Mouse (Mus musculus): Measurements from ENCODE around the gene Sprtn. TPM values are rescaled to one million over a fixed set of nuclear protein-coding genes. Genes with fewer than 3 reads are reported as not detected.

The Sprtn gene
- polyA plus RNA-seq, 1 experiment from 2014 or later = 17.8 TPM

DNA sequence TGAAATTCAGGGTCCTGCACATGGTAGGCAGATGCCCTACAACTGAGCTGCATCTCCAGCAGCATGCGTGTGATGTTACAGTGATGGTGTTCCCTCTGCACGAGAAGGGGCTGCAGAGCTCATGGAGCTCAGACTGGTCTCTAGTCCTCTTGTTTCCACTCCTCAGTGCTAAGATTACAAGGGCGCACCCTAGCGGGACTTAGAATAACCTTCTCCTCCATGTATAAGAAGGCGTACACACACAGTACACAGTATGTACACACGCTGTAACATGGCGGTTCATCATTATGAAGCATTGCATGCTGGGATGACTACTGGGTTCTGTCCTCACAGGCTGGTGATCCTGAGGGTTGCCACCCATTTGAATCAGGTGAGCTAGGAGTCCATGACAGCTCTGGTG is 25.6 kb upstream of the Sprtn start:
- Histone ChIP-seq H3K4me2 (replicated peaks) (no peak overlapping the region), H3K27me3 (no peaks in the 10 kb centered on the region), H3K36me3 (peaks cover 69% of the 10 kb centered on the region), H3K4me3 (no peak overlapping the region), H3K27ac (replicated peaks) (no peak overlapping the region), H3K9me3 (no peaks in the 10 kb centered on the region), H3K4me1 (no peaks in the 10 kb centered on the region), H3K9ac (replicated peaks) (no peak overlapping the region)
- ATAC-seq (ENCODE audit: low FRiP score, low read depth) = no peak
- 95% methylated on average over 7 of the region's 7 CpGs for WGBS

DNA sequence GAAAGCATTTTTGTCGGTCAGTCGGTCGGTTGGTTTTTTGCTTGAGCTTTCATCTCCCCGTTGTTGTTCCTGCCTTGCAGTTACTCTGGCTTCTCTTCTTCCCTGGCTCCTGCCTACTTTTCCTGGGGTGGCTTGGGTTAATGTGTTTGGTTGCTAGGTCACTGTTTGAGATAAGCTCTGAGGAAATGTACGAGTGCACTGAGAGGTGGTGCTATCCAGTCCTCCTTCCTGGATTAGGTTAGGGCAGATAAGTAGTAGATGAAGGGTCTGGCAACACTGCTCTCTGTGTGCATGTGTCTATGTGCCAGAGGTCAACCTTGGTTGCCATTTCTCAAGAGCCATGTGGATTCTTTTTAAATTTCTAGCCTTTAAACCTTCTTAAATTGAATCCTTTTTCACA is 25.0 kb upstream of the Sprtn start:
- 91% methylated on average over 5 of the region's 5 CpGs for WGBS
- Histone ChIP-seq H3K9me3 (no peaks in the 10 kb centered on the region), H3K4me2 (replicated peaks) (no peak overlapping the region), H3K27ac (replicated peaks) (no peak overlapping the region), H3K4me3 (no peak overlapping the region), H3K4me1 (no peaks in the 10 kb centered on the region), H3K36me3 (peaks cover 72% of the 10 kb centered on the region), H3K27me3 (no peaks in the 10 kb centered on the region), H3K9ac (replicated peaks) (no peak overlapping the region)
- no peak for ATAC-seq (ENCODE audit: low FRiP score, low read depth)

- Histone ChIP-seq H3K4me2 (replicated peaks) (no peak overlapping the region), H3K27ac (replicated peaks) (no peak overlapping the region), H3K4me1 (no peaks in the 10 kb centered on the region), H3K9me3 (no peaks in the 10 kb centered on the region), H3K27me3 (no peaks in the 10 kb centered on the region), H3K4me3 (no peak overlapping the region), H3K36me3 (peaks cover 99% of the 10 kb centered on the region), H3K9ac (replicated peaks) (no peak overlapping the region)
- no peak for ATAC-seq (ENCODE audit: low FRiP score, low read depth)
- WGBS = 87% methylated on average over 5 of the region's 5 CpGs
Observed at GRCm38 (mm10) chr8:124878141-124878540, 19.5 kb upstream of the Sprtn start.

GRCm38 (mm10) chr8:124878946-124879526 is 18.6 kb upstream of the Sprtn start:
- 90% methylated on average over 10 of the region's 10 CpGs for WGBS

GRCm38 (mm10) chr8:124888385-124888784 is 9.3 kb upstream of the Sprtn start:
- no peak for ATAC-seq (ENCODE audit: low FRiP score, low read depth)
- H3K9me3 ChIP-seq = peaks cover 5% of the 10 kb centered on the region; the same call in 1 of the 2 replicates
- no peak overlapping the region for H3K4me3 ChIP-seq
- peaks cover 76% of the 10 kb centered on the region for H3K36me3 ChIP-seq
- H3K27me3 ChIP-seq = no peaks in the 10 kb centered on the region
- no peaks in the 10 kb centered on the region; the same call in 1 of the 2 replicates for H3K4me1 ChIP-seq
- WGBS = 96% methylated on average over 5 of the region's 5 CpGs
- no peak overlapping the region for H3K9ac ChIP-seq (replicated peaks)
- no peak overlapping the region for H3K27ac ChIP-seq (replicated peaks)
- no peak overlapping the region for H3K4me2 ChIP-seq (replicated peaks)

More at GRCm38 (mm10) chr8:124878946-124879526, 18.6 kb upstream of the Sprtn start:
- no peaks in the 10 kb centered on the region for H3K27me3 ChIP-seq
- no peak overlapping the region for H3K4me3 ChIP-seq
- no peak for ATAC-seq (ENCODE audit: low FRiP score, low read depth)
- H3K9me3 ChIP-seq = no peaks in the 10 kb centered on the region
- no peaks in the 10 kb centered on the region for H3K4me1 ChIP-seq
- no peak overlapping the region for H3K27ac ChIP-seq (replicated peaks)
- no peak overlapping the region for H3K9ac ChIP-seq (replicated peaks)
- H3K36me3 ChIP-seq = peaks cover 99% of the 10 kb centered on the region
- no peak overlapping the region for H3K4me2 ChIP-seq (replicated peaks)

GRCm38 (mm10) chr8:124892596-124892995 is 5.1 kb upstream of the Sprtn start:
- 81% methylated on average over 3 of the region's 3 CpGs for WGBS
- H3K9me3 ChIP-seq = peaks cover 4% of the 10 kb centered on the region; the same call in 1 of the 2 replicates
- peaks cover 23% of the 10 kb centered on the region for H3K4me1 ChIP-seq
- H3K27me3 ChIP-seq = no peaks in the 10 kb centered on the region
- H3K4me2 ChIP-seq (replicated peaks) = no peak overlapping the region
- ATAC-seq (ENCODE audit: low FRiP score, low read depth) = no peak
- H3K27ac ChIP-seq (replicated peaks) = no peak overlapping the region
- no peak overlapping the region for H3K4me3 ChIP-seq
- no peak overlapping the region for H3K9ac ChIP-seq (replicated peaks)
- peaks cover 55% of the 10 kb centered on the region for H3K36me3 ChIP-seq

DNA sequence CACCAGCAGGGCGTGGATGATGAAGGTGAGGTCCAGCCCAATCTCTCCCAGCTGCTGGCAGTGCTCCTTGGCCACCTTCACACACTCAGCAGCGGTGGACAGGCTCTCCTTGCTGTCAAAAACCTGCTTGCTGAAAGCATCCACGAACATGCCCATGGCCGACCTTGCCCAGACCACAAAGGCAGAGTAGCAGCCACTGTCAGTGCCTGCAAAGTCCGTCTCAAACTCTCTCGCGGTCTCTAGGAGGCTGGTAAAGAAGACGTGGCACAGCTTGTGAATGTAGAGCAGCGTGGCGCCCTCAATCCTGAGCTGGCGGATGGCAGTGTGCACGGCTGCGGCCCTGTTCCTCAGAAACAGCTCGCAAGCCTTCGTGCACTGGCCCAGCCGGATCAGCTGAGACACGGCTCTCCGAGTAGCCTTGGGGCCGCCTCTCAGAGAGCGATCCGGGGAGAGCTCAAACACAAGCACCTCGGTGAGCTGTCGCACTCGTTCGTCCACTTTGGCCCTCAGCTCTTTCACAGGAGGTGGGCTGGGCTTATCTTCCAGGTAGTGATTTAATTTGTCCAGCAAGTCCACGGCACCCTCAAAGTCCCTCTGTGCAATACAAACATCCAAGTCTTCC is 1.6 kb upstream of the Sprtn start:
- no peak for ATAC-seq (ENCODE audit: low FRiP score, low read depth)
- peak overlapping the region; percentile 86 for H3K9ac ChIP-seq (replicated peaks)
- no peaks in the 10 kb centered on the region for H3K9me3 ChIP-seq
- peak overlapping the region; percentile 98 for H3K4me2 ChIP-seq (replicated peaks)
- peaks cover 31% of the 10 kb centered on the region for H3K4me1 ChIP-seq
- H3K36me3 ChIP-seq = peaks cover 40% of the 10 kb centered on the region
- peak overlapping the region; percentile 98 for H3K4me3 ChIP-seq
- H3K27ac ChIP-seq (replicated peaks) = peak overlapping the region; percentile 86; the same call in 1 of the 2 replicates
- 86% methylated on average over 26 of the region's 26 CpGs for WGBS
- no peaks in the 10 kb centered on the region for H3K27me3 ChIP-seq

- peak; percentile 55; the same call in 1 of the 2 replicates for ATAC-seq (ENCODE audit: low FRiP score, low read depth)
- Histone ChIP-seq H3K4me3 (peak overlapping the region; percentile 98), H3K36me3 (peaks cover 44% of the 10 kb centered on the region), H3K4me1 (peaks cover 31% of the 10 kb centered on the region), H3K27me3 (no peaks in the 10 kb centered on the region), H3K9me3 (no peaks in the 10 kb centered on the region), H3K27ac (replicated peaks) (peak overlapping the region; percentile 86), H3K9ac (replicated peaks) (peak overlapping the region; percentile 86), H3K4me2 (replicated peaks) (peak overlapping the region; percentile 98)
- WGBS = 1% methylated on average over 59 of the region's 60 CpGs
Observed at GRCm38 (mm10) chr8:124896632-124897385, 877 bp upstream of the Sprtn start.

GRCm38 (mm10) chr8:124898251-124898905 is 692 bp downstream of the Sprtn start:
- WGBS = 7% methylated on average over 31 of the region's 31 CpGs
- Histone ChIP-seq H3K4me3 (peak overlapping the region; percentile 98), H3K27ac (replicated peaks) (peak overlapping the region; percentile 86), H3K4me2 (replicated peaks) (peak overlapping the region; percentile 98), H3K4me1 (peaks cover 31% of the 10 kb centered on the region), H3K9me3 (no peaks in the 10 kb centered on the region), H3K36me3 (peaks cover 60% of the 10 kb centered on the region), H3K9ac (replicated peaks) (peak overlapping the region; percentile 86), H3K27me3 (no peaks in the 10 kb centered on the region)
- ATAC-seq (ENCODE audit: low FRiP score, low read depth) = no peak; the same call in 1 of the 2 replicates

- peaks cover 78% of the 10 kb centered on the region for H3K36me3 ChIP-seq
Observed at GRCm38 (mm10) chr8:124903198-124903597, 5.5 kb downstream of the Sprtn start.

DNA sequence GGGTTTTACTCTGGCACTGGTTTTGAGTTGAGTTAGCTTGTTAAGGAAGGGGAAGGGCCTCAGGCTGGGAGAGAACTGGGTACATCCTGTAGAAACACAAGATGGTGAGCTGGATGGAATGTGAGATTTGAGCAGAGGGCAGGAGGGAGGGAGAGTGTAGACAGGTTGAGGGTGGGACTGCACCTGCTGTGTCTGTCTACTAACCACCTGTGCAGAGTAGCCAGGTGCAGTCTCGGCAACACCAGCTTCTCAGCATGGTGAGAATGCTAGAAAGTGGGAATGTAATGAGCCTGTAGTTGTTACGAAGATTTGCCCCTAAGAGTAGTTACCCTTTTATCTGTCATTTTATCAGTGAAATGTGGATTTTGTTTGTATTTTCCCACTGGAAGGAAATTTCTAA is 7.8 kb downstream of the Sprtn start:
- Histone ChIP-seq H3K4me3 (no peak overlapping the region), H3K9me3 (no peaks in the 10 kb centered on the region), H3K4me1 (no peaks in the 10 kb centered on the region), H3K4me2 (replicated peaks) (no peak overlapping the region), H3K9ac (replicated peaks) (no peak overlapping the region), H3K36me3 (peaks cover 87% of the 10 kb centered on the region), H3K27me3 (no peaks in the 10 kb centered on the region), H3K27ac (replicated peaks) (no peak overlapping the region)
- ATAC-seq (ENCODE audit: low FRiP score, low read depth) = no peak
- WGBS = 90% methylated on average over 2 of the region's 2 CpGs

More at GRCm38 (mm10) chr8:124903198-124903597, 5.5 kb downstream of the Sprtn start:
- no peak overlapping the region for H3K4me2 ChIP-seq (replicated peaks)
- WGBS = 95% methylated on average over 15 of the region's 15 CpGs
- no peak overlapping the region for H3K27ac ChIP-seq (replicated peaks)
- peaks cover 8% of the 10 kb centered on the region for H3K4me1 ChIP-seq
- ATAC-seq (ENCODE audit: low FRiP score, low read depth) = no peak
- H3K27me3 ChIP-seq = no peaks in the 10 kb centered on the region
- no peak overlapping the region for H3K9ac ChIP-seq (replicated peaks)
- H3K9me3 ChIP-seq = no peaks in the 10 kb centered on the region
- H3K4me3 ChIP-seq = no peak overlapping the region

All from midbrain, embryonic 12.5 days (tissue).